Mouse (Mus musculus) MEL (cell line): ENCODE data around the gene Cd302.

Experiments
- CHD2 ChIP-seq: IDR thresholded peaks from 2 replicates; pipeline ENCODE4 v1.6.1; 2011; ENCODE audit warnings: low read length, improper control_type of control experiment
- CTCF ChIP-seq, 3 experiments: IDR thresholded peaks in 2 of 3; conservative IDR thresholded peaks in 1 of 3; 2 replicates each; pipeline ENCODE4 v1.5.1; 2011 to 2012; ENCODE audit warnings: low read length in 3 of 3, low read depth in 2 of 3, mild to moderate bottlenecking in 2 of 3, improper control_type of control experiment in 1 of 3, inconsistent platforms in 1 of 3, mixed read lengths in 1 of 3, moderate library complexity in 1 of 3; ENCODE audit not compliant: control insufficient read depth in 1 of 3, insufficient read depth in 1 of 3, poor library complexity in 1 of 3, severe bottlenecking in 1 of 3
- ETS1 ChIP-seq: IDR thresholded peaks from 2 replicates; pipeline ENCODE4 v1.6.1; 2012; ENCODE audit warnings: low read depth, mild to moderate bottlenecking, inconsistent platforms, low read length, improper control_type of control experiment, moderate library complexity
- USF1 ChIP-seq: IDR thresholded peaks from 2 replicates; pipeline ENCODE4 v1.6.1; 2014; ENCODE audit warnings: low read depth, mild to moderate bottlenecking, inconsistent platforms, low read length, improper control_type of control experiment, moderate library complexity

DNA sequence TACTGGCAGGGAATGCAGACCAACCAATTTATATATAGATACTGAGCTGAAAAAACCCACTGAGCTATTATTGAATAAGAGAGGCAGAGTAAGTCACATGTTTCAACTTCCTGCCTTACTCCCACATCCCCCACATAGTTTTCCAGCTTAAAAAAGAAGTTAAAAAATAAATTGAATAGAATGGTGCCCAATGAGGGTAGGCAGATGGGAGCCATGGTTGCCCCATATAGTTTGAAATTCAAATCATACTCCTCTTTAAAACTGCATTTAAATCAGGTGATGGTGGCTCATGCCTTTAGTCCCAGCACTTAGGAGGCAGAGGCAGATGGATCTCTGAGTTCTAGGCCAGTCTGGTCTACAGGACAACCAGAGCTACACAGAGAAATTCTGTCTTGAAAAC is 30.8 kb downstream of the Cd302 start:
- no peak for TF ChIP-seq CTCF (IDR thresholded peaks at IDR 0.05 in 2 of 3, conservative IDR thresholded peaks at IDR 0.05 in 1 of 3; ENCODE audit: control insufficient read depth in 1 of 3, insufficient read depth in 1 of 3, low read depth in 2 of 3, low read length in 3 of 3, poor library complexity in 1 of 3, severe bottlenecking in 1 of 3)
- TF ChIP-seq ETS1: no peak
- no peak for TF ChIP-seq USF1
- TF ChIP-seq CHD2: no peak
